Mouse (Mus musculus) erythroblast, adult 5-6 weeks (primary cell): ENCODE measurements at regions not wholly inside any gene's neighbourhood (a gene's known extent, or its start where the extent isn't known, plus 50 kb on each side); places are given as distances from the start of the nearest gene placed in this dataset.

Source experiments
- ATAC-seq: replicated peaks from 2 replicates; pipeline ENCODE4 v1.8.0; 2016; ENCODE audit warnings: moderate number of reproducible peaks, mild to moderate bottlenecking, moderate TSS enrichment, inconsistent platforms; ENCODE audit not compliant: poor library complexity, low FRiP score, severe bottlenecking

DNA sequence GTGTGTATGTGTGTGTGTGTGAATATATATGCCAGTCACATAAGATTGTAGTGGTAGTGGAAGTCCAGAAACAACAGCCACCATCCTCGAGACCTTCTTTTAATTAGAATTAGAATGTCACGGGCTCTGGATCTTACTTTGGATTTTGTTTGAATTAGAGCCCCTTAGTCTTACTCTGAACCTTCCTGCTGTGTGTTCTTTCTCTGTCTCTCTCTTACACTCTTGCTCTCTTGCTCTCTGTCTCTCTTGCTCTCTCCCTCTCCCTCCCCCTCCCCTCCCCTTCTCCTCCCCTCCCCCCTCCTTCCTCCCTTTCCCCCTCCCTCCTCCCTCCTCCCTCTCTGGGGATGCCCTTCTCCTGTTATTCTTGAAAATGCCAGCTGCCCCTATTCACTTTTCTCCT lies 53.1 kb upstream of the Mdm1 start:
- ATAC-seq, result no peak

DNA sequence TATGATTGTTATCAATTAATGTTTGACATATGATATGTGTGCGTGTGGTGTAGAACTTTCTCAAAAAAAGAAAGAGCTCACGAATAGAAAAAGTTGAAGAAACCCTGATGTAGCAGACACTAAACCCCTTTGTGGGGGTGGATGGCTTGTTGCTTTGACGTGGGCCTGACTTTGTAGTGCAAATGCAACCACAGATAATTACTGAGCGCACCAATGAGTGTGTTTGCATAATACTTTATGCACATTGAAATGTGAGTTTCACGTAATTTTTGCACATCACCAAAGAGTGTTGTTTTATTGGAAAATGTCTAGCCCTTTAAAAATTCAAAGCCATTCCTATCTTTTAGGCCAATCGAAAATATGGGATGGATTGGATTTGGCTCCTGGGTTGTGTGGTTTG lies 51.7 kb upstream of the Mdm1 start:
- no peak for ATAC-seq

DNA sequence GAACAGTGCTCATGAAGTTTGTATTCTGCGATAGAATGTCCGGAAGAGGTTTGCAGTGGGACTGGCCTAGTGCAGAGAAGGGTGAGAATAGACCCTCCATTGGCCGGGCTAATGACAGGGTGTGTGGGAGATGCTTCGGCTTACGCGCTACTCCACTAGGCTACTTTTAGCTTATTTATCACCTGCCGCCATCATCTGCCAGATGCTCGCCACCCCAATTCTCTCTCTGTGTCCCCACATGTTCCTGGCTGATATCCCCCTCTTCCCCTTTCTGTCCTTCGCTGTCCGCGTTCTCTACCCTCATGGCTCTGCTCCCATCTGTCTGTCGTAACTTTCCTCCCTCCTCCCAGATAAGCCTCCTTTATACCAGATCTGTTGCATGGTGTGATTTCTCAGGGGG lies 50.1 kb upstream of the Mdm1 start:
- ATAC-seq, result no peak
